Mouse (Mus musculus) gonadal fat pad, adult 2 months (tissue): ENCODE results near the gene Wscd2. TPM values are rescaled to one million over a fixed set of nuclear protein-coding genes. Genes with fewer than 3 reads are reported as not detected.

ENCODE experiments used
- DNase-seq: peaks from one replicate; pipeline ENCODE4 v3.0.0-alpha.2; 2012; ENCODE audit warnings: low read depth
- polyA plus RNA-seq: library from polyadenylated mRNA; depleted of rRNA; stranded (reverse); fragments of >200 nt; gene quantifications from 2 replicates; pipeline ENCODE4 v1.2.3, GENCODE M21; 2012

Gene Wscd2
- polyA plus RNA-seq, 1 experiment: 5.9 TPM

DNA sequence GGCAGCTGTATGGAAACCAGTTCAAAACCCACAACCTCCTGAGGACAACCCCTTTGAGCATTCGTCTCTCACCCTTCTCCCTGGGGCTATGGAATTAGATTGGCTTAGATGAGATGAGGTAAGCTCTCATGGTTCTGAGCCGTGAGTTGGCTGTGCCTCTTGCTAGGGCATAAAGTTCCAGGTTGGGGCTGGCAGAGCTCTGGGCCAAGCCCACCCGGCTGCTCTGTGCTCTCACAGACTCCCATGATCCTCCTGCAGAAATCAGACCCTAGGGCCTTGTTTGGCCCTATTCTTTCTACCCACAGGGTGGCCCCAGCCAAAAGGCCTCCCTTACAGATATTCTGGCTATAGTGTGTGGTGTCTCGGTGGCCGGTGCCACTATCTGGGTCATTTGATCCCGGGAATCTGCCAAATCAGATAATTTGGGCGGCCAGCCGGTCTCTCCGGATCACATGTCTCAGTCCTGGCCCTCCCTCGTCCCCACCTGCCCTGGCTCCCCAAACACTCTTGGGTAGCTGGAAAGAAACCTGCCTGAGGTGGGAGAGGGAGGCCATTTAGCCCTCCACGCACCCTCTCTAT, 4.5 kb upstream of the Wscd2 start:
- no peak for DNase-seq

DNA sequence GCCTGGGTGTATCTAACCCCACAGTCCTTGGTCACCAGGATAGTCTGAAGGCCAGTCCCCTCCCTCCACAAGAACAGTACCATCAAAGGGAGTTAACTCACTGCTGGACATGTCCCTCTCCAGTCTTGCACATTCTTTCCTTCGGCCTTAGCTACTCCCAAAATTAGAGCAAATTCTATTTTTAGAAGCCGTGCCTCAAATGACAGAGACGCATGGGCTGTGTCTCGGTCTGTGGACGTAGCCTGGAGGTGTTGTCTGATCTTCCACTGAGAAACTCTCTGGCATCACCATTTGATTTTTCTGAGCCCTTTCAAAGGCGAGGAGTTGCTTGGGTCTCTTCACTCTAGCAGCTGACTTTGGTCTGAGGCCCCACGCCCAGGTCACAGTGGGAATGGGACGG, 2.3 kb upstream of the Wscd2 start:
- no peak for DNase-seq

DNA sequence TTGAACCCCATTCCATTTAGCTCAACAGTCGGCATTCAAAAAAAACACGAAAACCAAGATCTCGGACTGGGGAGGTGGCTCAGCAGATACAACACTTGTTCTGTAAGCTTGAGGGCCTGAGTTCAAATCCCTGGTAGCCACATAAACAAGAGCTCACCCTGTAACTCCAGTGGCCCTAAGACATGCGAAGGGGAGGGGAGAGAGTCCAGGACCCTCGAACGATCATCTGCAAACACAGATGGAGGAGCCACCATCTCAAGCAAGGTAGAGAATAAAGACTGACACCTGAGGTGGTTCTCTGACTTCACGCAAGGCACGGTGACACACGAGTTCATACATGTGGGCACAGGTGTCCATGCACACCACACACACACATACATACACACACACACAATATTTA, 516 bp upstream of the Wscd2 start:
- no peak for DNase-seq

DNA sequence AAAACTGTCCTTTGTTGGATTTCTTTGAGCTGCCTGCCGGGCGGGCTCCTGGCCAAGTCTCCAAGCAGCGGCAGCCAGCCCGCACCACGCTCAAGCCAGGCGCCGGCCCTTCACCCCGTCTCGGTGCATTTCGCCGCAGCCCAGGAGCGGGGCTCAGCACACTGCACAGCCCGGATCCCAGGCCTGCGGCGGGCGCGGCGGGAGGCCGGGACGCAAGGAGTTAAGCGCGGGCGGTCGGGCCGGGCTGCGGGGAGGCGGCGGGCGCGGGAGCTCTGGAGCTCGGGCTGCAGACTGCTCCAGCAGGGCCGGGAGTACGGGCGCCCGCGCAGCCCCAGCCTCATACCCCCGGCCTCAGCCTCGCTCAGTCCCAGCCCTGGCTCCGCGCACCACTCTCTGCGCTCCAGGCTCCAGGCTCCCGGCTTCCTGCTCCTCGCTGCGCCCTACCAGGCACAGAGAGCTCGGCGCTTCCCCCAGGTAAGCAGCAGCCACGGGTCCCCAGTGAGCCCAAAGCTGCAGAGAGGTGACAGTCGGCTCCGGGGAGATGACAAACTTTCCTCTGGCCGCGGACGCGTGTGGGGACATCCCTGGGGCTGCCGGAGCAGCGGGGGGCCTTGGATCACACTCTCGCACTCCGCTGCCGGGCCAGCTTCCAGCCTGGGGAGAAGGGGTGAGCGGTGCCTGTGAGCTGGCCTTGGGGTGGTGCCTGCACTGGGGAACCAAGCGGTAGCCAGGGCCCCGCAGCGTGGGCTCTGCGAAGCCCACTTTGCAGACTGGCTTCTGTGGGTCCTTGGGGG, 531 bp downstream of the Wscd2 start:
- no peak for DNase-seq

DNA sequence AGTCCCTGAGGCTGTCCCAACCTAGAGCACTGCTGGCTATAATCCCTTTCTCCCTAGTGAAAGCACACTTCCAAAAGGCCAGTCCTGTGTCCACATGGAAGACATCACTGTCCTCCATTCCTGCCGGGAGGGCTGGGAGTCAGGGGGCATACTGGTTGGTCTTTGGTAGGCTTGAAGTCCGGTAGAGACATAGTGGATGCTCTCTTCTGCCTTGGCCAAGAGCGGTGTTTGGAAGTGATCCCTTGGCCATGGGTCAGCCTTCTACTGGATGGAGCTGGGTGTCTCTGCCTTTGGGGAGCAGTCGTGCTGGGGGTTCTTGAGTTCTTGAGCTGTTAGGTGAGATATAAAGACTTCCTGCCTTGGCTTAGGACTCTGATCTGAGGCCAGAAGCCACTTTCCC, 1.4 kb downstream of the Wscd2 start:
- no peak for DNase-seq

DNA sequence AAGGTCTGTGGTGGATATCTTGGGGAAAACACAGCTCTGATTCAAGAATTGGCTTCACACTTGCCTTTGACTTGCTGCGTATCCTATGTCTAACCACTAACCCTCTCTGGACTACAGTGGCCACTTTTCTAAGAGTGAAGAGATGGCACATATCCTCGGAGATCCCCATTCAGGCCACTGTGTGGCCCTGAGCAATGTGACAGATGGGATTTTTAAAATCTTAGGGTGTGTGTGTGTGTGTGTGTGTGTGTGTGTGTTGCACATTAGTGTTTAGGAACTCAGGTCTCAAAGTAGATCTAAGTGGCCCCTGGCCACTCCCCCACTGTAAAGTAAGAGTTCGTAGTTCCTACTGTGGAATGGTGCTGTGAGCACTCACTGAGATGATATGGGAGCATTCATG, 1.9 kb downstream of the Wscd2 start:
- DNase-seq: no peak

DNA sequence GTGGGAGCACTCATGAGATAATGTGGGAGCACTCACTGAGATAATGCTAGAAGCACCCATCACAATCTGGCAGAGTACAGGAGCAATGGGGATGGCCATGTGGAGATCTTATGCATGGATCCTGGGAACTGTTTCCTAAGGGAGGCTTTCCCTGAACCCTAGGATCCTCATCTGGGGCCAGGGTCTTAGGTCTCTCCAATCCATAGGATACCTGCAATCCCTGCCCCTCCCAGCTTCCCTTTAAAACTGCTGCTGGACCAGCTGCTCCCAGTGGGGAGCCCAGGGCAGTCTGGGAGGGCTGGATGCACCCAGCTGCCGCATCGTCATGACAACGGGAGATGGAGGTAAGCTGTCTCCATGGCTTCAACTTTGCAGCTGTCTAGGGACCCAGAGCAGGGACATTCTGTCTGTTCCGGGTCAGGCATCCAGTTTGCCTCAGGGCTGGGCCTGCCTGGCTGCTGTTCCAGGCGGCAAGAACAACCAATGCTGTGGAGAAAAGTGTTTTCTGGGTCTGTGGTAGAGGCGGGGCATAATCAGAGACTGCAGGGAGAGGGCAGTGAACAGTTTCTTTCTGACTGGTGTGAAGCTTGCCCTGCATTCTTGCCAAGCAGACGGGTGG, 2.4 kb downstream of the Wscd2 start:
- DNase-seq: no peak

DNA sequence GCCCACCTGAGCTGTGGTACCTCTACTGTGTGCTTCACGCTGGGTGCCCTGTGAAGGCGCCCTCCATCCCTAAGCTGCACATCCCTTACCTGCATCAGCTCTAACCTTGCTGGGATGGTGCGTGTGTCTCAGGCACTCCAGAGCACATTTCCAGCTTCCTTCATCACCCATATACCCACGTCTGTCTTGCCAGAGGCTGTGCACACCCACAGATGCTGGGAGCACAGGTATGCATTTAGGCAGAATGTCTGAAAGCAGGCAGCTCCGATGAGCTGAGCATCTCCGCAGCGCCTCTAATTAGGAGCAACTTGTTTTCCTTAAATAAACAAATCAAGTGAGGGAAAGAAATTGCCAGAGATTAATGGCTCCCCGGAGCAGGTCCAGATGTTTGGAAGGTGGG, 3.9 kb downstream of the Wscd2 start:
- DNase-seq: no peak

DNA sequence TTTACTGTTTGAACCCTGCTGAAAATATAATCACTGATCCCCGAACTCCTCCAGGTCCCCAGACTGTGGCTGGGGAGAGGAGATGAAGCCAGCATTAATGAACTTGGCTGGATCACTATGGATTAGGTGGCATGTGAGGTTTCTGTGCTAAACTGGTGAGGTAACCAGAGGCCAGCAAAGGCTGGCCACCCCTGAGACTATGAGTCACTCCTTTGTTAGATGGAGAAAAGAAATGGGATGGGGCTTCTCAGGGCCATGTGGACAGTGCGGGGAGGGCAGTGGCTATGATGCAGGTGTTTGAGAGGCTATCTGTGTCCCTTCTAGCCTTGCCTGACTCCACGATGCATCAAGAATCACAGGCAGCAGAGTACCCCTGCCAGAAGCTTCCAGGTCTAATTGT, 6.8 kb downstream of the Wscd2 start:
- DNase-seq: no peak

DNA sequence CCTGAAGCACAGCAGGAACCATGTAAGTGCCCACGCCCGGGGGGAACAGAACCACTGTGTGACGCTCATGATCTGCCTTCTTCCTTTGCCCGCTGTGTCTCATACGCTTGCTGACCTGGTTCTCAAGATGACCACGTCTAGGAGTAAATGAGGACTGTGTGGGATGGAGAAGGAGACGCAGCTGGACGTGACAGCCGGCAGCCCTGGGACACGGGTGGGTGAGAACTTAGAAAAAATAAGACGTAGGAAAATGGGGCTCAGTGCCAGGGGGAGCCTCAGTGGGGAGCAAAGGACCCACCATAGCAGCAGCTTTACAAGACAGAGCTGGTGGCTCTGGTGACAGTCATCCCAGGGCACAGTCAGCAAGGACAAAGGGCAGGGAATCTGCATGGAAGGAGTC, 9.3 kb downstream of the Wscd2 start:
- no peak for DNase-seq

DNA sequence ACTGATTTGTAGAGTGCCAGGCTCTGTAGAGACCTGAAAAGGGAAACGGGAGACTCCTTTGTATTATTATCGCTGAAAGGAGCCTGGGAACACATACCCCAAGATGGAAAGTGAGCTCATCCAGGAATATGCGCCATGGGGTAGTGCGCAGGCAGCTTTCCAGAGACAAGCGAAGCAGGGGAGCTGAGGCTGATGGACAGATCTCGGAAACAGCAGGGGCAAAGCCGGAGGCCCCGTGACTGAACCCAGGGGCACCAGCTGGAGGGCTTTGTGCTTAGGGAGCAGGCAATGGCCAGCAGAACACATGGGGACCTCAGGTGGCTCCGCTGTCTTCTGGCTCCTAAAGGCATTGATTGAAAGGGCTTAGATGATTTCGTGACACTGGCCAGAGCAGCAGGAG, 13.1 kb downstream of the Wscd2 start:
- no peak for DNase-seq

DNA sequence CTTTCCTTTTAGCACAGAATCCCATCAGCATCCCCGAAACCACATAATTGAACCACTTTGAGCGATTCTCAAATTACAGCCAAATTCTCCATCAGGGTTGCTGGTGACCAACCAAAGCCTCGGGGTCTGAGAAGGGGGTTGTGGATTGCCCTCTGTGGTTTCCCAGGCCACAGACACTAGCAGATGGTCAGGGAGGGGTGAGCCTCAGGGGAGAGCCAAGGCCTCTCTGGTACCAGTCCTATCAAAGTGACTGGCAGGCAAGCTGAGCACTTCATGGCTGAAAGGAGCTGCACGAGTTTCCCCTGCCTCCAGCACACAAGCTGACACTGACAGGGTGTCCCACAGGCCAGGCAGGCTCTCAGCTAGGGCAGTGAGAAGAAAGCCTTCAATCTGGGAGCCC, 14.5 kb downstream of the Wscd2 start:
- DNase-seq: no peak

DNA sequence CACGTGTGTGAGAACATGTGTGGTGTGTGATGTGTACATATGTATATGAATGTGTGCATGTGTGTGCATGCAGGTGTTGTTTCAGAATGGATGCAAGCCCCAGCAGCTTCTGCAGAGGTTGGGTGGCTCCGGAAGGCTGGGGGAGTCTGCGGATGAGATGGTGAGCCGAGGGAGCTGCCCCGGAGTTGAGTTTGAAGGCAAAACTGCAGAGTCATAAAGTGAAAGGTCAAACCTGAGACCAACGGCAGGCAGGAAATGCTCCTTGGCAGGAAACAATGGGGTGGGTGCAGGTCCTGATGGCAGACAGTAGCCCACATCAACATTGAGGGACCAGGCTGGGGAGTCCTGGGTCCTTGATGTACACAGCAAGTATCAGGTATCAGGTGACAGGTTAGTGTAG, 15.9 kb downstream of the Wscd2 start:
- no peak for DNase-seq

DNA sequence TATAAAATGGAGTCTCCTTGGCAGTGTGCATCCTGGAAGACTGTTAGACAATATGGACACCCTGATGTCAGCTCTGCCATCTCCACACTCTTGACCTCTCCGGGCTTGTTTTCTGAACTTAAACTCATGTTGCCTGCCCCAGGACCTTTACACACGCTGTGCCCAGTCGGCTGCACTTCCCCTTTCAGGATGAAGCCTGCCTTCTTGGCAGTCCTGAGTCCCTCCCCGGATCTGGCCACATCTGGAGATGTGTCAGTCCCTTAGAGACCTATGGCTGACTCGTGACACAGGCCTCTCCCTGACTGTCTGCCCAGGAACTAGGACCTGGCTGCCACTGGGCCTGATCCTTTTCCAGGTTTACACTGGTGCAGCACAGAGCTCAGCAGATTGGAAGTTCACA, 16.6 kb downstream of the Wscd2 start:
- DNase-seq: no peak

DNA sequence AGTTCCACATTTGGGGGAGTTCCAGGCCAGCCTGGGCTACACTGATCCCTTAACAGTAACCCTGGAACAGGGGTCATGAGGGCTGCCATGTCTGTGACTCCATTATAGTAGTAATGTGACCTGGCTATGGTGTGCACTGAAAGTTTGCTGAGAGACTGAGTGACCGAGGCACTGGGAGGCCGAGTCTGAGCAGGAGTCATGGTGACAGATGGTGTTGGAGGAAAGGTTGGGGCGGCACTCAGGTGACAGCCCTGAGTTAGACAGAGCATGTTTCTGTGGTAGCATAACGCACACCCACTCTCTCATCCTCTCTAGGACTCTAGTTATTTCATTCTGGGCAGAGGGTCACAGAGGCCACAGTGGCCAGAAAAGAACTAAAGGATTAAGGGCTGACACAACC, 19.0 kb downstream of the Wscd2 start:
- DNase-seq: no peak

DNA sequence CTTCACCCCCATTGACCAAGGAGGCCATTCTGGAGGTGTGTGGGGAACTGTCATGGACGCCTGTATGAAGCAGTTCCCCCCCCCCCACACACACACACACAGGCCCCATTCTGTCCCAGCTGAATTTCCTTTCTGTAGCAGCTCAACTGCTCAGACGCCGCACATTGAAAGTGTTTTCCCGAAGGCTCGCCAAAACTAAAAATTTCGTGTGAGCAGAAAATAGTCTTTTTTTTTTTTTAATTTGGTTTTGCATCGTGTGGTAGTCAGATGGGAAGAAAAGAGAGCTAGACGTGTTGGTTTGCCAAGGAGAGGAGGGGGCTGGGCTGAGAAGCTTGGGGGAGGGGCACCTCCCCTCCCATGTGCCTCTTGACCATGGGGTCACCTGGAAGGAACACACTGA, 23.5 kb downstream of the Wscd2 start:
- no peak for DNase-seq

DNA sequence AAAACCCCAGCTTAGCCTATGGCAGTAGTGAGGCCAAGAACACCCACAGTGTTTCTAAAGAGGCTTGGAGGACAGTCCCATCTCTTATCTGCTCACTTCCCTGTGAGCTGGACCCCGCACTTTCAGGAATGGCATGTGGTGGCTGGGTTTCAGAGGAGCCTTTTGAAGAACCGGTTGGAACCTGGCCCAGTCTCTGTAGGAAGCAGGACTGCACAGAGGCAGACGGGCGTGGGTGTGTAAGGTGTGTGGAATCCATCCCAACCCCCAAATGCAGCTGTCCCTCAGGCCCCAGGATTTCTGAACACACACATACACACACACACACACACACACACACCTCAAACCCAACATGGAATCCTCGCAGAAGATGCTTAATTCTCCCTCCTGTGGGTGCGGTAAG, 23.9 kb downstream of the Wscd2 start:
- no peak for DNase-seq

DNA sequence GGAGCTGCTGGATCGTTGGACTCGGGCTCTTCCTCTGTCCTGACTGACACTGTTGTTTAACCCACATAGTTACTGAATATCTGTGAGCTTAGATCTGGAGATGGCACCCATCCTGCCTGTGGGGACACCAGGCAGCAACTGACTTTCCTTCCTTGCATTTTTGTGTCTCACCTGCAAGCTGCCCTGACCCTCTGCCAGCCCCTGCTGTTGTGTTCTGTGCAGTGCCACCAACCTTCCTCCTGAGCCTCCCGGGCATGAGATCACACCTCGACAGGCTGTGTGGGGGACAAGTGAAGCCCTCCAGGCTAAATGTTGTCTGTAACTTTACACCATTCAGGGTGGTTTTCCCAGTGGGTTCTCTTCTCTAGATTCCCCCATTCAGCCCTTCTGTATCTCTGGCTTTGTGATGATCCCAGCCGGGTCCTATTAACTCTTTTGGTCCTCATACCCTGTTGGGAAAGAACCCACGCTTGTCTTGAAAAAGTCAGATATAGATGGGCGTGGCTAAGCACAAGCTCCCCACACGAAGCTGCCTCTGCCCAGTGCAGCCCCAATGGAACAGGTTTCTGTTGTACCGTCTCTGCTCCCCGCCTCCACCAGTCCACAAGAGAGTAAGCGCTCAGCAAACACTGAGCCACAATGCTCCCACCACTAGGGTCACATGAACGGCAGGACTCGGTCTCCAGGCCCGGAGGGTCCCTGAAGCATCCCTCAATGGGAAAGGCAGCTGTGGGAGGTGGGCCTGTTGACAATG, 26.2 kb downstream of the Wscd2 start:
- DNase-seq: no peak

DNA sequence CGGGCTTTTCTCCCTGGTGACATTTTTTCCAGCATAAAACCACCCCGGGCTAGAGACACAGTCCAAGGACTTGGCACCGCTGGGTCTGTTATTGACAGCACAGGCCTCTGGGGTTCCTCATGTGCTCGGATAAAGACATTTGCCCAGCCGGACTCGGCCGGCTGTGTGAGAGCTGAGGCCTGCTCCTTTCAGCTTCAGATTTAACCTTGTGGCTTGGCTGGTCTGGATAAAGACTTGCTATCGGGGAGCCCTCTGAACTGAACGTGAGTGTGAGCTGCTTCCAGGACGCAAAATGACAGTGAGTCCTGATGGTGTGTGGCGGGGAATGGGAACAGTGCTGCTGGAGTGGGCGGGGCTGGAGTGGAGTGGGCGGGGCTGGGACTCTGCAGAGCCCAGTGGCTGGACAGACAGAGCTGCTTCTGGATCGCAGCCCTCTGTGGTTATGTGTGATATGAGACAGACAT, 26.8 kb downstream of the Wscd2 start:
- no peak for DNase-seq

DNA sequence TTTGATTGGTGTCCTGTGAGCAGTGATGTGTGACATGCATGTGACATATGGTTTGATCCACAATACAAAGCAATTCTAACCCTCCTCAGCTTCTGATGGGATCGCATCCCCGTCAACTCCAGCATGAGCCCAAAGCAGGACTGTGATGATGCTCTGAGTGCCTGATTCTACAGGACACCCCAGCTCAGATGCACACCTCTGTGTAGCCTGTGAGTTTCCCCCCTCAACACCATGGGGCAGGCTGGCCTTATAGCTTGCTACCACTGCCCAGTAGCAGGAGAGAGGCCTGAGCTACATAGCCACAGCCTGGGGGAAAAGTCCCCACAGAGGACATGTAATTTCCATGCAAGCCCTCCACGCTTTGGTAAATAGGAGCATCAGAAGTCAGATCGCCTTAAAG, 27.3 kb downstream of the Wscd2 start:
- no peak for DNase-seq

DNA sequence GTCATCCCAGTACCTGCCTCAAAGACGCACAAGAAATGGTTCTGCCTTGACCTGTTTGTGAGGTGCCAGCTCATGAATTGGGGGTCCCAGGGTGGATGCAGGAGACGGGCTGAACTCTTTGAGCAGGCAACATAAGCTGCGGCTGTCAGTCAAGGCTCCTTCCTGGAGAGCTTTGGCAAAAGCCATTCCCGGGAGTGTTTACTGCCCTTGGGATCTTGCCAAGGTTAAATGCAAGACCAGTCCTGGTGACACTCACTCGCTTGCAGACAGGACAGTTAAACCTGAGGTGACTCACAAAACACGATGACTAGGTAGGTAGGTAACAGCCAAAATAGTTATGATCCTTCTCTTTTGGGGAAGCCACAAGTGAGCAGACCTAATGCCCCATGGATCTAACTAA, 30.9 kb downstream of the Wscd2 start:
- peak; percentile 19 for DNase-seq

DNA sequence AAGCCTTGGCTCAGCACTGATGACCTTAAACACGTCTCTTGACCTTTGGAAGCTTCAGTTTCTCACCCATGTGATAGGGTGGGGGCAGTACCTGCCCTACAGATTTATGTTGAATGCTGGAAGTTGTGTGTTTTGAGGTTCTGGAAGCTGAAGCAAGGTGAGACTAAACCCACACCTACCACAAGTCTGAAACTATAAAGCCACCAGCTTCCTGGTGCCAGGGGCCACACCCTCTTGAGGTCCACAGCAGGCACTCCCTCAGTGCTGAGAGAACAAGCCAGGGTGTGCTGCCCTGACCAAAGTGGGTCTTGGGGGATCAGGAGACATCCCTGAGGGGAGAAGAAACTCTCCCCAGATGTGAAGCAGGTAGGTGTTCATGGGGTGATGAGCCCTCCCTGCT, 48.7 kb downstream of the Wscd2 start:
- no peak for DNase-seq

DNA sequence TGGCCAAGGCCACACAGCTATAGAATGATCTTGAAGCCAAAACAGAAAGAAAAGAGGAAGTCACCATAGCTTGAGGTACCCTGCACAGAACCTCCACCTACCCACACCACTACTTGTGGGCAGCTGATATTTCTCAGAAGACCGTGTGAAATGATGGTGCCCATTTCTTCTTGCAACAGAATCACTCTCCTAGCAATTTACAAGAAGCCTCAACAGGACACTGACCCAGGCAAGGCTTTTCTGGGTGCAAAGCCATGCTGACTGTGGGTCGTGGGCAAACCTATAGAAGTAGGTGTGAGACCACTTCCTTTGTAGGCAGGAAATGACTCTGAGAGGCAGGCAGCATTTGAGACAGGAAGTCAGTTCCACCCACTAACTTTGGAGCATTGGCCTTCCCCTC, 49.3 kb downstream of the Wscd2 start:
- no peak for DNase-seq
